13 mouse cellular contexts compared by ENCODE assay signal in genomic region chr3:66033346-66033745, GRCm38 (mm10).
DNase-seq lines count a peak whose midpoint lies in the region; ATAC-seq and TF ChIP-seq lines count a peak whose summit lies in the region.
"Had no signal": no experiment of that assay in that cellular context is flagged by ENCODE, and none has a peak within 500 bp of the region (broad histone marks: within the 10 kb centered on the region; RNA-seq: fewer than 3 reads in every experiment).

No protein-coding gene starts in this region.

- peak; percentile 17 for DNase-seq in adrenal gland, adult 2 months
- no peak for DNase-seq in adrenal gland, postnatal 4 days (ENCODE audit: low spot score in 2 of 2)
- DNase-seq in heart, adult 18-20 months: peak; percentile 22 to 30
- DNase-seq in heart, embryonic 10.5 days (ENCODE audit: low spot score): no peak
- DNase-seq in lung, embryonic 14.5 days: peak; percentile 15
- DNase-seq in lung, postnatal 4 days: no peak
- peak; percentile 31 for DNase-seq in lung, postnatal 36 days
- DNase-seq: kidney, adult 8-10 months had no signal

- no peaks in the 10 kb centered on the region for H3K4me1 ChIP-seq in heart, embryonic 10.5 days
- no peaks in the 10 kb centered on the region for H3K4me1 ChIP-seq in lung, embryonic 14.5 days (ENCODE audit: insufficient read depth)
- H3K4me1 ChIP-seq in midbrain, embryonic 16.5 days (ENCODE audit: control insufficient read depth, insufficient read depth, low read length): no peaks in the 10 kb centered on the region
- H3K4me1 ChIP-seq: forebrain, embryonic 10.5 days; hindbrain, embryonic 12.5 days; liver, embryonic 12.5 days; neural tube, embryonic 15.5 days had no signal

- no peaks in the 10 kb centered on the region for H3K27me3 ChIP-seq in heart, embryonic 10.5 days (ENCODE audit: insufficient read depth, poor library complexity, severe bottlenecking)
- no peaks in the 10 kb centered on the region for H3K27me3 ChIP-seq in lung, embryonic 14.5 days (ENCODE audit: insufficient read depth, low read length)
- no peaks in the 10 kb centered on the region for H3K27me3 ChIP-seq in midbrain, embryonic 16.5 days (ENCODE audit: control insufficient read depth, insufficient read depth, low read depth, low read length)
- H3K27me3 ChIP-seq: hindbrain, embryonic 12.5 days; liver, embryonic 12.5 days; neural tube, embryonic 15.5 days had no signal

- H3K27ac ChIP-seq in heart, embryonic 10.5 days: no peak overlapping the region
- H3K27ac ChIP-seq in lung, embryonic 14.5 days (ENCODE audit: low read depth): no peak overlapping the region
- H3K27ac ChIP-seq in midbrain, embryonic 16.5 days (ENCODE audit: low read length): no peak overlapping the region
- H3K27ac ChIP-seq: forebrain, embryonic 10.5 days; hindbrain, embryonic 12.5 days; liver, embryonic 12.5 days; neural tube, embryonic 15.5 days had no signal

- 76% methylated on average over 2 of the region's 2 CpGs for WGBS in heart, embryonic 10.5 days
- WGBS in lung, embryonic 14.5 days: 40% methylated on average over 2 of the region's 2 CpGs
- WGBS in midbrain, embryonic 16.5 days: 70% methylated on average over 2 of the region's 2 CpGs

- no peak for TF ChIP-seq CTCF in lung, embryonic 14.5 days (IDR thresholded peaks at IDR 0.05; ENCODE audit: low read depth)

- no peak for ATAC-seq in lung, embryonic 14.5 days (ENCODE audit: insufficient read depth)
- ATAC-seq in midbrain, embryonic 16.5 days: no peak
- ATAC-seq: liver, embryonic 12.5 days had no signal

- H3K36me3 ChIP-seq in heart, embryonic 10.5 days: no peaks in the 10 kb centered on the region
- H3K36me3 ChIP-seq in lung, embryonic 14.5 days (ENCODE audit: insufficient read depth): no peaks in the 10 kb centered on the region
- H3K36me3 ChIP-seq in midbrain, embryonic 16.5 days (ENCODE audit: control insufficient read depth, insufficient read depth, low read length): no peaks in the 10 kb centered on the region
- H3K36me3 ChIP-seq: forebrain, embryonic 10.5 days; hindbrain, embryonic 12.5 days; liver, embryonic 12.5 days; neural tube, embryonic 15.5 days had no signal

- H3K4me3 ChIP-seq in heart, embryonic 10.5 days: no peak overlapping the region
- H3K4me3 ChIP-seq in lung, embryonic 14.5 days (ENCODE audit: low read depth, low read length): no peak overlapping the region
- no peak overlapping the region for H3K4me3 ChIP-seq in midbrain, embryonic 16.5 days (ENCODE audit: low read depth, low read length)
- H3K4me3 ChIP-seq: forebrain, embryonic 10.5 days; hindbrain, embryonic 12.5 days; liver, embryonic 12.5 days; neural tube, embryonic 15.5 days had no signal

- no peak overlapping the region for H3K4me2 ChIP-seq in lung, embryonic 14.5 days
- no peak overlapping the region for H3K4me2 ChIP-seq in midbrain, embryonic 16.5 days (ENCODE audit: low read length)
- H3K4me2 ChIP-seq: hindbrain, embryonic 12.5 days; liver, embryonic 12.5 days; neural tube, embryonic 15.5 days had no signal

- H3K9me3 ChIP-seq in heart, embryonic 10.5 days: no peaks in the 10 kb centered on the region
- no peaks in the 10 kb centered on the region for H3K9me3 ChIP-seq in lung, embryonic 14.5 days (ENCODE audit: low read depth, low read length)
- no peaks in the 10 kb centered on the region for H3K9me3 ChIP-seq in midbrain, embryonic 16.5 days (replicated peaks; ENCODE audit: control insufficient read depth, low read length, poor library complexity, severe bottlenecking)
- H3K9me3 ChIP-seq: hindbrain, embryonic 12.5 days; liver, embryonic 12.5 days; neural tube, embryonic 15.5 days had no signal

- H3K9ac ChIP-seq in lung, embryonic 14.5 days: no peak overlapping the region
- no peak overlapping the region for H3K9ac ChIP-seq in midbrain, embryonic 16.5 days (ENCODE audit: low read depth, low read length)
- H3K9ac ChIP-seq: hindbrain, embryonic 12.5 days; liver, embryonic 12.5 days; neural tube, embryonic 15.5 days had no signal

Comparison
In these comparisons a context has a peak if more than half of its experiments do, and no peak if none do; other contexts are left out.
1. DNase-seq: peak in adrenal gland, adult 2 months (single experiment), heart, adult 18-20 months (2 of 2), lung, embryonic 14.5 days (single experiment) and lung, postnatal 36 days (single experiment); none in adrenal gland, postnatal 4 days (0 of 2), heart, embryonic 10.5 days (single experiment) and lung, postnatal 4 days (0 of 2).